Mouse (Mus musculus): ENCODE measurements at regions not wholly inside any gene's neighbourhood (a gene's known extent, or its start where the extent isn't known, plus 50 kb on each side); places are given as distances from the start of the nearest gene placed in this dataset.

GRCm38 (mm10) chr2:116983821-116984351, 105.4 kb downstream of the Tmco5 start:
- peaks cover 15% of the 10 kb centered on the region for H3K4me1 ChIP-seq (replicated peaks)
- H3K9me3 ChIP-seq, result no peaks in the 10 kb centered on the region
- H3K4me3 ChIP-seq, result no peak overlapping the region
- no peak for ATAC-seq (ENCODE audit: low read depth)
- 77% methylated on average over 10 of the region's 10 CpGs for WGBS
- no peaks in the 10 kb centered on the region for H3K27me3 ChIP-seq
- H3K9ac ChIP-seq, result no peak overlapping the region
- no peaks in the 10 kb centered on the region for H3K36me3 ChIP-seq
- H3K27ac ChIP-seq (replicated peaks), result no peak overlapping the region
- no peak overlapping the region for H3K4me2 ChIP-seq

DNA sequence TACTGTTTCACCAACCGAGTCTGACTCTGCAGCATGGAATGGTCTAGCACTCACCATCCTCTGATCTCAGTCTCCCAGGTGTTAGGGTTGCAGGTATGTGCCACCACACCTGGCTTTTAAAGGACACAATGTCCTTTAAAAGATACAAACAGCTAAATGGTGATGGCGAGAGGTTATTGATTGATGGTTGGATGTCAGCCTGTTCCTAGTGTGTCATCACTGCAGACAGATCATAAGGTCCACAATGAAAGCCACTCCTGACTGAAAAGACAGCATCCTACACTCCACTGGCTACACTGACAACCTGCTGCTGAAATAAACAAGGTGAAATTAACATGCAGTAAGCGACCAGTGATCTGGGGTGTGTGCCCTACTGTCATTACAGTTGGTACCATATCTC, 106.1 kb downstream of the Tmco5 start:
- H3K4me2 ChIP-seq, result no peak overlapping the region
- no peak overlapping the region for H3K27ac ChIP-seq (replicated peaks)
- H3K4me1 ChIP-seq (replicated peaks), result peaks cover 8% of the 10 kb centered on the region
- H3K36me3 ChIP-seq, result no peaks in the 10 kb centered on the region
- no peak overlapping the region for H3K9ac ChIP-seq
- no peaks in the 10 kb centered on the region for H3K27me3 ChIP-seq
- no peak for ATAC-seq (ENCODE audit: low read depth)
- WGBS, result 81% methylated on average over 3 of the region's 3 CpGs
- H3K4me3 ChIP-seq, result no peak overlapping the region
- H3K9me3 ChIP-seq, result no peaks in the 10 kb centered on the region

DNA sequence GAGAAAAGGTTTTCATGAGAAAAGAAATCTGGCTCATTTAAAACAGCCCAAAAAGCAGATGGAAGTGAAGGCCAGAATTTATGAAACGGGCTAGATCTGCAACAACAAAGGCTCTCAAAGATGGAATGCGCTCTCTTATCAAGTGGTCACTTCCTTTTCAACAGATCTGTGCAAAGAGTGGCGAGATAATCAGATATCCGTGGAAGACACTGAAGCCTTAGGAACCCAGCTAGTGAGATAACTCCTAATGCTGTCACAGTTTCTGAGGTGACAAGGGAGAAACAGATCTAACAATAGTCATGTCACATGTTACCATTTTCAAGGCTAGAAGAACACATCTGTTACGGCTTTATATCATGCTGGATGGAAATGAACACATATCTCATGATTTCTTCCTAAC, 107.1 kb downstream of the Tmco5 start:
- Histone ChIP-seq H3K9me3 (no peaks in the 10 kb centered on the region), H3K4me1 (replicated peaks) (no peaks in the 10 kb centered on the region; the same call in 1 of the 2 replicates), H3K27me3 (no peaks in the 10 kb centered on the region), H3K4me3 (no peak overlapping the region), H3K9ac (no peak overlapping the region), H3K27ac (replicated peaks) (no peak overlapping the region), H3K36me3 (no peaks in the 10 kb centered on the region), H3K4me2 (no peak overlapping the region)
- ATAC-seq (ENCODE audit: low read depth), result no peak
- WGBS, result 85% methylated on average over 5 of the region's 5 CpGs

DNA sequence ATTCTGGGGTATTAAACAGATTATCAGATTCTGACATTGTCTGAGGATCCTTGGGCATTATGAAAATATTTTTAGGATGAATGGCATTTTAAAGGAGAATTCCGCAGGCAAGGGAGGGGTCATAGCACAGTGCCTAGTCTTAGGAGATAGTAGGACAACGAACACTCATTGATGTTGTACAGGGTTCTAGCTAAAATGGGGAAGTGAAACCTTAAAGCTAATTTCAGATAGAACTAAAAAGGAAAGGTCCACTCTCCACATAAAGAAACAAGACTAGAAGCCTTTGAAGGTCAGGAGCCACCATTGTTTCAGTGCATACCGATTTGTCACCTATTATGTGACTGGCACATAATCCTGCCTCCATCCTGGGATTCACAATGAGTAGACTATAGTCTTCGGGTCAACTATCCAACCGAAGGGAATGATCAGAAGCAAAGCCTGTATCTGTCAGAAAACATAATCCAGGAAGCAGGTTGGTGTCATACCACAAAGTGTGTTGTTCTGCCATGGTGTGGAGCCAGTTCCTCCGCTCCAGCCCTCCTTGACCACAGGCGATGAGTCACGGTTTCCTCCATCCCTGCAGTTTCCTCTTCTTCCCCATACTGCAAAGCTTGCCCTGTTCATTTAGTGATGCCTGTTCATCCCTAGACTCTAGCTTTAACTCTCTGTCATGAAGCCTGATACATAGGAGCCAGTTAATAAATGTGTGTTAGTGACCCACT, 110.6 kb downstream of the Tmco5 start:
- Histone ChIP-seq H3K4me3 (no peak overlapping the region), H3K27ac (replicated peaks) (no peak overlapping the region), H3K9ac (no peak overlapping the region), H3K36me3 (no peaks in the 10 kb centered on the region), H3K4me1 (replicated peaks) (no peaks in the 10 kb centered on the region), H3K9me3 (no peaks in the 10 kb centered on the region), H3K27me3 (no peaks in the 10 kb centered on the region), H3K4me2 (no peak overlapping the region)
- 91% methylated on average over 8 of the region's 8 CpGs for WGBS
- ATAC-seq (ENCODE audit: low read depth), result no peak

GRCm38 (mm10) chr2:116990106-116990505, 111.6 kb downstream of the Tmco5 start:
- 86% methylated on average over 1 of the region's 1 CpGs for WGBS
- H3K27me3 ChIP-seq, result no peaks in the 10 kb centered on the region
- no peak overlapping the region for H3K4me2 ChIP-seq
- H3K4me3 ChIP-seq, result no peak overlapping the region
- ATAC-seq (ENCODE audit: low read depth), result no peak
- no peaks in the 10 kb centered on the region for H3K36me3 ChIP-seq
- no peak overlapping the region for H3K27ac ChIP-seq (replicated peaks)
- no peak overlapping the region for H3K9ac ChIP-seq
- H3K9me3 ChIP-seq, result no peaks in the 10 kb centered on the region
- H3K4me1 ChIP-seq (replicated peaks), result no peaks in the 10 kb centered on the region

- Histone ChIP-seq H3K4me3 (no peak overlapping the region), H3K4me1 (replicated peaks) (no peaks in the 10 kb centered on the region), H3K9ac (no peak overlapping the region), H3K27me3 (no peaks in the 10 kb centered on the region), H3K36me3 (no peaks in the 10 kb centered on the region), H3K27ac (replicated peaks) (no peak overlapping the region), H3K9me3 (no peaks in the 10 kb centered on the region), H3K4me2 (no peak overlapping the region)
- ATAC-seq (ENCODE audit: low read depth), result no peak
- 82% methylated on average over 6 of the region's 6 CpGs for WGBS
These were observed 113.1 kb downstream of the Tmco5 start for GRCm38 (mm10) chr2:116991561-116992042.

- WGBS, result 93% methylated on average over 4 of the region's 4 CpGs
- no peak for ATAC-seq (ENCODE audit: low read depth)
- H3K4me3 ChIP-seq, result no peak overlapping the region
- H3K36me3 ChIP-seq, result no peaks in the 10 kb centered on the region
- H3K9ac ChIP-seq, result no peak overlapping the region
- no peaks in the 10 kb centered on the region for H3K9me3 ChIP-seq
- H3K27ac ChIP-seq (replicated peaks), result no peak overlapping the region
- no peaks in the 10 kb centered on the region for H3K4me1 ChIP-seq (replicated peaks)
- H3K27me3 ChIP-seq, result no peaks in the 10 kb centered on the region
- no peak overlapping the region for H3K4me2 ChIP-seq
These were observed 115.2 kb downstream of the Tmco5 start for GRCm38 (mm10) chr2:116993724-116994123.

- no peak overlapping the region for H3K4me2 ChIP-seq
- no peaks in the 10 kb centered on the region for H3K9me3 ChIP-seq
- no peaks in the 10 kb centered on the region for H3K36me3 ChIP-seq
- ATAC-seq (ENCODE audit: low read depth), result no peak
- WGBS, result 80% methylated on average over 6 of the region's 6 CpGs
- no peak overlapping the region for H3K9ac ChIP-seq
- no peaks in the 10 kb centered on the region for H3K27me3 ChIP-seq
- H3K27ac ChIP-seq (replicated peaks), result no peak overlapping the region
- H3K4me1 ChIP-seq (replicated peaks), result no peaks in the 10 kb centered on the region
- no peak overlapping the region for H3K4me3 ChIP-seq
These were observed 117.8 kb downstream of the Tmco5 start for GRCm38 (mm10) chr2:116996302-116996701.

GRCm38 (mm10) chr2:116998822-116999221, 120.3 kb downstream of the Tmco5 start:
- Histone ChIP-seq H3K27ac (replicated peaks) (no peak overlapping the region), H3K36me3 (no peaks in the 10 kb centered on the region), H3K4me2 (no peak overlapping the region), H3K9ac (no peak overlapping the region), H3K27me3 (no peaks in the 10 kb centered on the region), H3K4me1 (replicated peaks) (no peaks in the 10 kb centered on the region), H3K9me3 (no peaks in the 10 kb centered on the region), H3K4me3 (no peak overlapping the region)
- WGBS, result 85% methylated on average over 1 of the region's 1 CpGs
- ATAC-seq (ENCODE audit: low read depth), result no peak

- Histone ChIP-seq H3K9ac (no peak overlapping the region), H3K27me3 (no peaks in the 10 kb centered on the region), H3K4me1 (replicated peaks) (no peaks in the 10 kb centered on the region), H3K4me3 (no peak overlapping the region), H3K36me3 (no peaks in the 10 kb centered on the region), H3K9me3 (no peaks in the 10 kb centered on the region), H3K4me2 (no peak overlapping the region), H3K27ac (replicated peaks) (no peak overlapping the region)
- no peak for ATAC-seq (ENCODE audit: low read depth)
- WGBS, result 77% methylated on average over 5 of the region's 5 CpGs
These were observed 121.1 kb downstream of the Tmco5 start for GRCm38 (mm10) chr2:116999592-116999991.

DNA sequence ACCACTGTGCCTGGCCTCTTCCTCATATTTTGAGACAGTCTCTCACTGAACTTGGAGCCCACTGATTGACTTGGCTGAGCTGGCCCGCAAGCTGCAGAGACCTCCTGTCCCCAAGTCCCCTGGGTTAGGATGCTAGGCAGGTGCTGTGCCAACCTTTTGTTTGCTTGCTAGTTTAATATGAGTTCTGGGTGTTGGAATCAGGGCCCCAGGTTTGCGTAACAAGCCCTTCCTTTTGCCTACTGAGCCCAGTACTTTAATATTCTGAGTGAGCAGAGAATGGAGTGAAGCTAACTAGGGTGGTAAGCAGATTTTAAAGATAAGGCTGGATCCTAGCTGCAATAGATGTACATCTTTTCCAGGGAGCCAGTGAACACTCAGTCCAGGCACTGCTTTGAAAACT, 117.2 kb upstream of the Spred1 start:
- Histone ChIP-seq H3K4me2 (no peak overlapping the region), H3K9ac (no peak overlapping the region), H3K9me3 (no peaks in the 10 kb centered on the region), H3K36me3 (no peaks in the 10 kb centered on the region), H3K27me3 (no peaks in the 10 kb centered on the region), H3K27ac (replicated peaks) (no peak overlapping the region), H3K4me1 (replicated peaks) (no peaks in the 10 kb centered on the region), H3K4me3 (no peak overlapping the region)
- ATAC-seq (ENCODE audit: low read depth), result no peak
- 98% methylated on average over 2 of the region's 2 CpGs for WGBS

GRCm38 (mm10) chr2:117006846-117007245, 114.3 kb upstream of the Spred1 start:
- H3K4me1 ChIP-seq (replicated peaks), result no peaks in the 10 kb centered on the region
- H3K27ac ChIP-seq (replicated peaks), result no peak overlapping the region
- no peak overlapping the region for H3K4me2 ChIP-seq
- ATAC-seq (ENCODE audit: low read depth), result no peak
- H3K36me3 ChIP-seq, result no peaks in the 10 kb centered on the region
- H3K9ac ChIP-seq, result no peak overlapping the region
- no peak overlapping the region for H3K4me3 ChIP-seq
- no peaks in the 10 kb centered on the region for H3K27me3 ChIP-seq
- 89% methylated on average over 2 of the region's 2 CpGs for WGBS
- no peaks in the 10 kb centered on the region for H3K9me3 ChIP-seq

DNA sequence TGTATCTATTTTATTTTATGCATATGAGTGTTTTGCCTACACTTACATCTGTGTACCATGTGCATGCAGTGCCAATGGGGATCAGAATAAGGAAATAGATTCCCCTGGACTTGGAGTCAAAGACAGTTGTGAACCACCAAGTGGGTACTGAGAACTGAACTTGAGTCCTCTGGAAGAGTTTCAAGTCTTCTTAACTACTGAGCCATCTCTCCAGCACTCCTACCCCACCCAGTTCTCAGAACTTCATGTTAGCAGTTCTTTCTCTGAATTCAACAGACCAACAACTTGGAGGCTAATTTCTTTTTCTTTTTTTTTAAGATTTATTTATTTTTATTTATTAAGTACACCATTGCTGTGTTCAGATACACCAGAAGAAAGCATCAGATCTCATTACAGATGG, 112.3 kb upstream of the Spred1 start:
- Histone ChIP-seq H3K27ac (replicated peaks) (no peak overlapping the region), H3K27me3 (no peaks in the 10 kb centered on the region), H3K4me3 (no peak overlapping the region), H3K9ac (no peak overlapping the region), H3K4me2 (no peak overlapping the region), H3K36me3 (no peaks in the 10 kb centered on the region), H3K9me3 (no peaks in the 10 kb centered on the region), H3K4me1 (replicated peaks) (no peaks in the 10 kb centered on the region)
- no peak for ATAC-seq (ENCODE audit: low read depth)

All from neural tube, embryonic 13.5 days (tissue).